Mouse (Mus musculus) gastrocnemius, adult 2 months (tissue): ENCODE results near the gene Rap1a. TPM values are rescaled to one million over a fixed set of nuclear protein-coding genes. Genes with fewer than 3 reads are reported as not detected.
"Not testable (repeated sequence)": the region's sequence is repeated elsewhere in the genome, so short reads cannot be mapped to it uniquely, and the experiment has no call there.

Source experiments
- DNase-seq: peaks from one replicate; pipeline ENCODE4 v3.0.0; 2022
- H3K27ac ChIP-seq: fragments of 200-600 bp; 2 replicates; pipeline ENCODE4 v1.8.1; 2022; ENCODE audit warnings: mild to moderate bottlenecking
- H3K4me3 ChIP-seq: fragments of 200-600 bp; 2 replicates; pipeline ENCODE4 v1.8.1; 2022; ENCODE audit warnings: mild to moderate bottlenecking, moderate library complexity
- CTCF ChIP-seq: fragments of 200-600 bp; IDR thresholded peaks from 2 replicates; pipeline ENCODE4 v1.8.1; 2022; ENCODE audit warnings: antibody characterized with exemption, mild to moderate bottlenecking, moderate library complexity
- intact Hi-C: fragments of 180-260 bp; cut with DNase I; formaldehyde crosslinking; loops from one replicate; pipeline ENCODE4 v1.15.1; 2025
- total RNA-seq, 2 experiments: library from RNA; stranded (reverse); gene quantifications; 2 replicates each; pipeline ENCODE4 v1.2.3; 2021

Gene Rap1a
- total RNA-seq, 2 experiments from 2014 or later = 86.7 to 101 TPM

GRCm38 (mm10) chr3:105703571-105703970, 97.6 kb downstream of the Rap1a start:
- intact Hi-C loops = loop anchor here (2.0 kb wide), 1 partner anchor 15 kb away; no protein-coding TSS in a partner anchor
- Histone ChIP-seq H3K27ac (peak overlapping the region; percentile 92), H3K4me3 (peak overlapping the region; percentile 81)
- no peak for DNase-seq
- no peak for TF ChIP-seq CTCF

- DNase-seq = peak; percentile 41
- Histone ChIP-seq H3K27ac (peak overlapping the region; percentile 92), H3K4me3 (peak overlapping the region; percentile 18)
- intact Hi-C loops = no loop called here
- TF ChIP-seq CTCF = no peak
These were observed 99.7 kb downstream of the Rap1a start for GRCm38 (mm10) chr3:105701399-105701798.

- DNase-seq, intact Hi-C loops: not testable (repeated sequence)
- Histone ChIP-seq H3K4me3 (peak overlapping the region; percentile 18), H3K27ac (peak overlapping the region; percentile 92)
These were observed 100.3 kb downstream of the Rap1a start for GRCm38 (mm10) chr3:105700786-105701185.

- intact Hi-C loops = no loop called here
- H3K27ac ChIP-seq = peak overlapping the region; percentile 73
- no peak overlapping the region for H3K4me3 ChIP-seq
- TF ChIP-seq CTCF = no peak
- DNase-seq = peak; percentile 37
These were observed 101.7 kb downstream of the Rap1a start for GRCm38 (mm10) chr3:105699241-105699933.

- Histone ChIP-seq H3K4me3 (no peak overlapping the region), H3K27ac (peak overlapping the region; percentile 20; the same call in 1 of the 2 replicates)
- intact Hi-C loops = no loop called here
- no peak for TF ChIP-seq CTCF
- no peak for DNase-seq
These were observed 102.8 kb downstream of the Rap1a start for GRCm38 (mm10) chr3:105698311-105698710.

GRCm38 (mm10) chr3:105697148-105697441, 104.0 kb downstream of the Rap1a start:
- intact Hi-C loops = no loop called here
- peak overlapping the region; percentile 82 for H3K27ac ChIP-seq
- no peak for TF ChIP-seq CTCF
- no peak for DNase-seq
- no peak overlapping the region for H3K4me3 ChIP-seq

- intact Hi-C loops = no loop called here
- no peak for TF ChIP-seq CTCF
- peak overlapping the region; percentile 82 for H3K27ac ChIP-seq
- DNase-seq = peak; percentile 32
- peak overlapping the region; percentile 54 for H3K4me3 ChIP-seq
These were observed 104.6 kb downstream of the Rap1a start for GRCm38 (mm10) chr3:105696387-105697147.

- peak overlapping the region; percentile 82 for H3K27ac ChIP-seq
- peak; percentile 40 for DNase-seq
- H3K4me3 ChIP-seq = peak overlapping the region; percentile 54
- intact Hi-C loops = no loop called here
- TF ChIP-seq CTCF = no peak
These were observed 105.4 kb downstream of the Rap1a start for GRCm38 (mm10) chr3:105695476-105696386.

GRCm38 (mm10) chr3:105693327-105694080, 107.6 kb downstream of the Rap1a start:
- peak overlapping the region; percentile 82 for H3K27ac ChIP-seq
- no peak overlapping the region for H3K4me3 ChIP-seq
- no peak for TF ChIP-seq CTCF
- no peak for DNase-seq
- intact Hi-C loops = no loop called here

GRCm38 (mm10) chr3:105688536-105688935, 112.6 kb downstream of the Rap1a start:
- no peak for TF ChIP-seq CTCF
- Histone ChIP-seq H3K4me3 (no peak overlapping the region), H3K27ac (0 out of 2 replicates have a peak overlapping the region, but pooled peaks have one; percentile 4)
- DNase-seq = no peak
- intact Hi-C loops = loop anchor here (5.0 kb wide), 1 partner anchor 269 kb away; the partner anchor contains the start of gene Wdr77

GRCm38 (mm10) chr3:105687324-105688060, 113.6 kb downstream of the Rap1a start, which contains the start of gene Ddx20:
Gene Ddx20, minus strand, starts transcription at chr3:105687574.
- peak within 1 kb of the TSS; percentile 99 for H3K4me3 ChIP-seq
- peak within 1 kb of the TSS; percentile 98 for H3K27ac ChIP-seq
- TF ChIP-seq CTCF = peak; percentile 99
- peak; percentile 96 for DNase-seq
- intact Hi-C loops = loop anchor here (1.0 to 5.0 kb wide), 3 partner anchors 39 to 270 kb away; partner anchors contain the start of gene Wdr77
